ENCODE assay signal across 23 mouse cellular contexts in genomic region chr2:120702675-120703074, GRCm38 (mm10).
A peak's percentile ranks its signal among the peaks of the same experiment; 100 is the strongest.
DNase-seq lines count a peak whose midpoint lies in the region; ATAC-seq and TF ChIP-seq lines count a peak whose summit lies in the region.
"Had no signal": no experiment of that assay in that cellular context is flagged by ENCODE, and none has a peak within 500 bp of the region (broad histone marks: within the 10 kb centered on the region; RNA-seq: fewer than 3 reads in every experiment).

No protein-coding gene starts in this region.

- ATAC-seq in liver, embryonic 14.5 days (ENCODE audit: insufficient read depth) = no peak
- no peak for ATAC-seq in liver, embryonic 12.5 days
- ATAC-seq: activated CD4-positive, CD25-positive, alpha-beta regulatory T cell, adult 4 months; CD4-positive, CD25-positive, alpha-beta regulatory T cell, adult 4 months; Patski had no signal

- no peak overlapping the region for H3K4me3 ChIP-seq in liver, embryonic 14.5 days (ENCODE audit: insufficient read depth in 1 of 2, low read depth in 2 of 2, low read length in 2 of 2)
- no peak overlapping the region for H3K4me3 ChIP-seq in liver, embryonic 12.5 days
- H3K4me3 ChIP-seq in myocyte = no peak overlapping the region

- DNase-seq in liver, embryonic 14.5 days (ENCODE audit: low read depth in 3 of 3, low spot score in 3 of 3) = no peak
- DNase-seq in 416B (ENCODE audit: low read depth) = peak; percentile 55
- no peak for DNase-seq in Muller cell, postnatal 12 days (ENCODE audit: inconsistent ontology term)
- no peak for DNase-seq in thymus, postnatal 0 days (ENCODE audit: low spot score)
- DNase-seq: adrenal gland, adult 2 months; adrenal gland, adult 8-10 months; adrenal gland, postnatal 10 days; adrenal gland, postnatal 14 days; adrenal gland, postnatal 25 days; adrenal gland, postnatal 36 days; B cell, adult 2 months; cerebellum, adult 11 months; cerebellum, adult 11-12 months; cerebellum, adult 18-20 months; cerebellum, adult 2 months; cerebellum, adult 8-10 months had no signal

- no peaks in the 10 kb centered on the region for H3K36me3 ChIP-seq in liver, embryonic 14.5 days (replicated peaks; ENCODE audit: control insufficient read depth, insufficient read depth, low read depth)
- no peaks in the 10 kb centered on the region for H3K36me3 ChIP-seq in liver, embryonic 12.5 days
- peaks cover 14% of the 10 kb centered on the region for H3K36me3 ChIP-seq in myocyte (ENCODE audit: control insufficient read depth, insufficient read depth)
- H3K36me3 ChIP-seq: G1E had no signal

- no peaks in the 10 kb centered on the region for H3K79me2 ChIP-seq in myocyte (ENCODE audit: control insufficient read depth, insufficient read depth)

- H3K27ac ChIP-seq in liver, embryonic 14.5 days = no peak overlapping the region
- H3K27ac ChIP-seq in liver, embryonic 12.5 days = no peak overlapping the region

- no peak for TF ChIP-seq EP300 in liver, embryonic 14.5 days (IDR thresholded peaks at IDR 0.05; ENCODE audit: low read depth)

- TF ChIP-seq CTCF in liver, embryonic 14.5 days (IDR thresholded peaks at IDR 0.05; ENCODE audit: low read depth) = 0 out of 2 replicates have a peak, but pooled peaks have one; percentile 1

- H3ac ChIP-seq in myocyte (ENCODE audit: control insufficient read depth, insufficient read length) = no peak overlapping the region

- no peaks in the 10 kb centered on the region for H3K9me3 ChIP-seq in liver, embryonic 14.5 days (ENCODE audit: control insufficient read depth, low read length)
- H3K9me3 ChIP-seq in liver, embryonic 12.5 days (replicated peaks) = no peaks in the 10 kb centered on the region
- H3K9me3 ChIP-seq: G1E had no signal

- TF ChIP-seq POLR2A in myocyte (IDR thresholded peaks at IDR 0.05; ENCODE audit: insufficient read length, low read depth) = no peak

- WGBS in liver, embryonic 14.5 days (ENCODE audit: insufficient replicate concordance) = 23% methylated on average over 5 of the region's 5 CpGs
- 28% methylated on average over 5 of the region's 5 CpGs for WGBS in liver, embryonic 12.5 days (ENCODE audit: insufficient replicate concordance)

- no peak overlapping the region for H3K4me2 ChIP-seq in liver, embryonic 14.5 days (ENCODE audit: low read depth)
- no peak overlapping the region for H3K4me2 ChIP-seq in liver, embryonic 12.5 days
- peak overlapping the region; percentile 14 for H3K4me2 ChIP-seq in myocyte (ENCODE audit: low read depth)

- peaks cover 7 to 14% of the 10 kb centered on the region in 2 experiments for H3K4me1 ChIP-seq in liver, embryonic 14.5 days (replicated peaks; ENCODE audit: control insufficient read depth in 2 of 2, insufficient read depth in 2 of 2, low read length in 1 of 2)
- H3K4me1 ChIP-seq in liver, embryonic 12.5 days = peaks cover 20% of the 10 kb centered on the region

- H3K27me3 ChIP-seq in liver, embryonic 14.5 days (ENCODE audit: control insufficient read depth, insufficient read depth, low read length) = no peaks in the 10 kb centered on the region
- peaks cover 4% of the 10 kb centered on the region; the same call in 1 of the 2 replicates for H3K27me3 ChIP-seq in liver, embryonic 12.5 days (replicated peaks)
- H3K27me3 ChIP-seq in myocyte (ENCODE audit: control insufficient read depth, insufficient read depth, insufficient read length) = no peaks in the 10 kb centered on the region
- H3K27me3 ChIP-seq: CH12.LX, Patski had no signal

- no peak overlapping the region for H3K9ac ChIP-seq in liver, embryonic 14.5 days (replicated peaks)
- no peak overlapping the region for H3K9ac ChIP-seq in liver, embryonic 12.5 days

TF ChIP-seq in myocyte, 11 proteins besides CTCF, POLR2A, EP300 and RAD21:
- TF ChIP-seq POLR2AphosphoS2 (IDR thresholded peaks at IDR 0.05; ENCODE audit: insufficient read length, low read depth) (no peak), MYOG (IDR thresholded peaks at IDR 0.05; ENCODE audit: control insufficient read depth in 1 of 3, insufficient read depth in 1 of 3, insufficient read length in 2 of 3, low read depth in 2 of 3) (peak; percentile 49 to 95 (median 55)), MYOD1 (IDR thresholded peaks at IDR 0.05; ENCODE audit: control insufficient read depth in 1 of 3, insufficient read length in 2 of 3, low read depth in 2 of 3) (peak; percentile 14 to 82 (median 32)), TCF3 (IDR thresholded peaks at IDR 0.05; ENCODE audit: insufficient read length, low read depth) (peak; percentile 57), REST (IDR thresholded peaks at IDR 0.05; ENCODE audit: insufficient read depth, insufficient read length) (no peak)
